Mouse (Mus musculus) forebrain, embryonic 11.5 days (tissue): Measurements from ENCODE around the gene Nedd9. TPM values are rescaled to one million over a fixed set of nuclear protein-coding genes. Genes with fewer than 3 reads are reported as not detected.
"Not testable (repeated sequence)": the region's sequence is repeated elsewhere in the genome, so short reads cannot be mapped to it uniquely, and the experiment has no call there.

Source experiments
- ATAC-seq: fragments of 200-750 bp; cut with Nextera tagmentation; replicated peaks from 2 replicates; pipeline ENCODE4 v1.8.0; 2017; ENCODE audit warnings: moderate TSS enrichment; ENCODE audit not compliant: low FRiP score
- DNase-seq: peaks from one replicate; pipeline ENCODE4 v3.0.0-alpha.2; 2017; ENCODE audit warnings: low spot score
- H3K27ac ChIP-seq: fragments of 300-500 bp; sonication (generic); 2 replicates; pipeline ENCODE4 v1.5.1; 2014; ENCODE audit warnings: low read depth, low read length
- H3K27me3 ChIP-seq: fragments of 300-500 bp; sonication (generic); 2 replicates; pipeline ENCODE4 v1.6.1; 2014; ENCODE audit warnings: mild to moderate bottlenecking, low read length, mixed read lengths; ENCODE audit not compliant: control insufficient read depth, insufficient read depth
- H3K36me3 ChIP-seq: fragments of 300-500 bp; sonication (generic); 2 replicates; pipeline ENCODE4 v1.6.1; 2014; ENCODE audit warnings: mild to moderate bottlenecking, low read length, moderate library complexity, mixed read lengths; ENCODE audit not compliant: control insufficient read depth, insufficient read depth
- H3K4me1 ChIP-seq: fragments of 300-500 bp; sonication (generic); replicated peaks from 2 replicates; pipeline ENCODE4 v1.6.1; 2014; ENCODE audit warnings: low read length, mixed read lengths; ENCODE audit not compliant: control insufficient read depth, insufficient read depth
- H3K4me2 ChIP-seq: fragments of 300-500 bp; sonication (generic); 2 replicates; pipeline ENCODE4 v1.6.1; 2014; ENCODE audit warnings: low read depth, mild to moderate bottlenecking, low read length, moderate library complexity, mixed read lengths; ENCODE audit not compliant: severe bottlenecking
- H3K4me3 ChIP-seq: fragments of 300-500 bp; sonication (generic); 2 replicates; pipeline ENCODE4 v1.5.1; 2014; ENCODE audit warnings: low read depth, low read length
- H3K9ac ChIP-seq: fragments of 300-500 bp; sonication (generic); 2 replicates; pipeline ENCODE4 v1.6.1; 2014; ENCODE audit warnings: low read length
- H3K9me3 ChIP-seq: fragments of 300-500 bp; sonication (generic); 2 replicates; pipeline ENCODE4 v1.6.1; 2016; ENCODE audit warnings: low read length, mixed read lengths; ENCODE audit not compliant: control insufficient read depth
- whole genome bisulfite sequencing: fragments of 180-500 bp; shearing (Covaris S2); extraction: QIAGEN DNeasy Blood & Tissue Kit; methylation state at CpG from one replicate; pipeline ENCODE4 v1.1.7; 2014; 5-methylcytosine and 5-hydroxymethylcytosine counted together
- polyA plus RNA-seq: library from polyadenylated mRNA; unstranded; fragments of >200 nt; fragmentation: Nextera tagmentation; extraction: Ambion mirVana; gene quantifications from 2 replicates; pipeline ENCODE4 v1.2.1, GENCODE M21; 2014

Nedd9 gene
- polyA plus RNA-seq, 1 experiment from 2014 or later = 27.0 TPM

- DNase-seq = no peak
Measured at GRCm38 (mm10) chr13:41374886-41375285, 112.3 kb downstream of the Nedd9 start.

GRCm38 (mm10) chr13:41372555-41373460 lies 114.4 kb downstream of the Nedd9 start:
- H3K9me3 ChIP-seq = no peaks in the 10 kb centered on the region
- DNase-seq (no peak), ATAC-seq (no peak)
- no peaks in the 10 kb centered on the region for H3K36me3 ChIP-seq
- no peak overlapping the region for H3K27ac ChIP-seq
- H3K9ac ChIP-seq = no peak overlapping the region
- WGBS = 82% methylated on average over 8 of the region's 8 CpGs
- H3K4me2 ChIP-seq = no peak overlapping the region
- no peak overlapping the region for H3K4me3 ChIP-seq
- H3K4me1 ChIP-seq = no peaks in the 10 kb centered on the region
- H3K27me3 ChIP-seq = no peaks in the 10 kb centered on the region

More at GRCm38 (mm10) chr13:41374886-41375285, 112.3 kb downstream of the Nedd9 start:
- Histone ChIP-seq H3K4me2 (no peak overlapping the region), H3K27ac (no peak overlapping the region), H3K9me3 (no peaks in the 10 kb centered on the region), H3K4me3 (no peak overlapping the region), H3K36me3 (no peaks in the 10 kb centered on the region), H3K4me1 (no peaks in the 10 kb centered on the region), H3K27me3 (no peaks in the 10 kb centered on the region), H3K9ac (no peak overlapping the region)
- 93% methylated on average over 1 of the region's 1 CpGs for WGBS
- no peak for ATAC-seq

GRCm38 (mm10) chr13:41371547-41371946 lies 115.6 kb downstream of the Nedd9 start:
- ATAC-seq = no peak
- H3K27ac ChIP-seq = no peak overlapping the region
- H3K36me3 ChIP-seq = no peaks in the 10 kb centered on the region
- H3K9me3 ChIP-seq = no peaks in the 10 kb centered on the region
- H3K4me3 ChIP-seq = no peak overlapping the region
- no peak overlapping the region for H3K4me2 ChIP-seq
- no peak overlapping the region for H3K9ac ChIP-seq
- DNase-seq = no peak
- 87% methylated on average over 3 of the region's 3 CpGs for WGBS
- no peaks in the 10 kb centered on the region for H3K4me1 ChIP-seq
- no peaks in the 10 kb centered on the region for H3K27me3 ChIP-seq

GRCm38 (mm10) chr13:41368612-41369011 lies 118.5 kb downstream of the Nedd9 start:
- no peaks in the 10 kb centered on the region for H3K36me3 ChIP-seq
- 84% methylated on average over 5 of the region's 5 CpGs for WGBS
- H3K4me2 ChIP-seq = no peak overlapping the region
- no peak for DNase-seq
- no peaks in the 10 kb centered on the region for H3K27me3 ChIP-seq
- no peaks in the 10 kb centered on the region for H3K4me1 ChIP-seq
- no peak overlapping the region for H3K27ac ChIP-seq
- ATAC-seq = no peak
- no peak overlapping the region for H3K4me3 ChIP-seq
- no peak overlapping the region for H3K9ac ChIP-seq
- no peaks in the 10 kb centered on the region for H3K9me3 ChIP-seq

GRCm38 (mm10) chr13:41367176-41367611 lies 120.0 kb downstream of the Nedd9 start:
- DNase-seq (no peak), ATAC-seq (no peak)
- H3K9me3 ChIP-seq = no peaks in the 10 kb centered on the region
- no peak overlapping the region for H3K27ac ChIP-seq
- H3K27me3 ChIP-seq = no peaks in the 10 kb centered on the region
- H3K4me2 ChIP-seq = no peak overlapping the region
- no peaks in the 10 kb centered on the region for H3K36me3 ChIP-seq
- no peak overlapping the region for H3K4me3 ChIP-seq
- H3K9ac ChIP-seq = no peak overlapping the region
- WGBS = 87% methylated on average over 4 of the region's 4 CpGs
- no peaks in the 10 kb centered on the region for H3K4me1 ChIP-seq

- not testable (repeated sequence) for H3K9me3 ChIP-seq, DNase-seq, H3K9ac ChIP-seq, H3K4me3 ChIP-seq, H3K27me3 ChIP-seq, H3K27ac ChIP-seq, ATAC-seq, H3K4me1 ChIP-seq, H3K36me3 ChIP-seq, H3K4me2 ChIP-seq
- WGBS = 42% methylated on average over 1 of the region's 1 CpGs
Measured at GRCm38 (mm10) chr13:41366609-41367008, 120.6 kb downstream of the Nedd9 start.

GRCm38 (mm10) chr13:41364273-41364672 lies 122.9 kb downstream of the Nedd9 start:
- DNase-seq (no peak), ATAC-seq (no peak)
- Histone ChIP-seq H3K36me3 (no peaks in the 10 kb centered on the region), H3K27me3 (no peaks in the 10 kb centered on the region), H3K27ac (no peak overlapping the region), H3K4me2 (no peak overlapping the region), H3K9me3 (no peaks in the 10 kb centered on the region), H3K4me3 (no peak overlapping the region), H3K9ac (no peak overlapping the region), H3K4me1 (peaks cover 9% of the 10 kb centered on the region; the same call in 1 of the 2 replicates)
- WGBS = 82% methylated on average over 9 of the region's 9 CpGs

GRCm38 (mm10) chr13:41362909-41363308 lies 124.3 kb downstream of the Nedd9 start:
- Histone ChIP-seq H3K4me1 (peaks cover 9% of the 10 kb centered on the region; the same call in 1 of the 2 replicates), H3K9ac (no peak overlapping the region), H3K36me3 (no peaks in the 10 kb centered on the region), H3K4me2 (no peak overlapping the region), H3K27ac (no peak overlapping the region), H3K4me3 (no peak overlapping the region), H3K9me3 (no peaks in the 10 kb centered on the region), H3K27me3 (no peaks in the 10 kb centered on the region)
- DNase-seq (no peak), ATAC-seq (no peak)
- WGBS = 70% methylated on average over 6 of the region's 6 CpGs
